Mouse (Mus musculus): ENCODE data around the gene Tgfbr3. TPM values are rescaled to one million over a fixed set of nuclear protein-coding genes. Genes with fewer than 3 reads are reported as not detected.
"Not testable (repeated sequence)": the region's sequence is repeated elsewhere in the genome, so short reads cannot be mapped to it uniquely, and the experiment has no call there.

Tgfbr3 gene
- total RNA-seq, 4 experiments from 2014 or later: 19.3 to 24.8 (median 21.5) TPM

DNA sequence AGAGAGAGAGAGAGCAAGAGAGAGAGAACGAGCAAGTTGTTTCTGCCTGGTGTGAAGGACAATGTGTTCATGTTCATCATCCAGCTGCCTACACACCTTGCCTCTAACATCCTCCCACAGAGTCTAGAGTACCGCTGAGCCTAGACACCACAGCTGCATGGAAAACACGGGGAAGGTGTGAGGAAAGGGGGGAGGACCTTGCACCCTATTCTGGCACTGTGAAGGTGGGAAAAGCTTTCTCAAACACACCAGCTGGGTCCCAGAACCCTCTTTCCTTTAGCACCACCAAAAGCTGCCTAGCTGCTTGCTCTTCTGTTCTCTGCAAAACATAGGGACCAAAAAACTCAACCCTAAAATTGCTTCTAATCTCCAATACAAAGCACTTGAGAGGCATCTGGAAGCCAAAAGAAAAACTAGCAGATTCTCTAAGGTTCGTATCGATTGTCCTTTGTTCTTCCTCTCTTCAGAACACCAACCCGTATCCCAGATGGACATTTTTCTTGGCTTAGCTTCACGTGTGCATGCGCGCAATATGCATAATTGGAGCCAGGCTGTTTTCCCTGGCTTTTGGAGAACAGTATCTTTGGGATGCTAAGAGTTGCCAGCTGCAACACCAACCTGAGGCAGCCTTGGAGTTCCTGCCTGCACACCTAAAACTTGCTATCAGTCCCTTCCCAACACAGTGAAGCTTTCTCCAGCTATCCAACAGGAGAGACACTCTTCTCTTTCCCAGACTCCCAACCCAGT, 6.7 kb downstream of the Tgfbr3 start:
- DNase-seq (ENCODE audit: low spot score in 2 of 2): peak in 1 of 2 experiments; percentile 45

DNA sequence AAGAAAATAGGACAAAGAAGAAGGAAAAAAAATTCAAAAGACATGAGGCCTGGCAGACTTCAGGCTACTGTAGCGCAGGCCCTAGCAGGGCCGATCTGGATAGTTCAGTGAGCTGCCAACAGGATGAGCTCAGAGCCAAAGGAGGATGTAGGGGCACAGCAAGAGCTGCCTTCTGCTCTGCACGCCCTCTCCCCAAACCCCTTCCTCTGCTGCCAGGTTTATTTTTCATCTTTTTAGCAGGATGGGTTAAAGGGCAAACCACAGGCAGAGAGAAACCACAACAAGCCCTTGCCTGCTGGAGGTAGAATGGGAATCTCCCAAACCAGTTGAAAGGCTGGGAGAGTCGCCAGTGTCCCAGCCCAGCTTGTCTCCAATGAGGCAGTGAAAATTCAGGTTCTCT, 10.2 kb downstream of the Tgfbr3 start:
- no peak for DNase-seq (ENCODE audit: low spot score in 2 of 2)

DNA sequence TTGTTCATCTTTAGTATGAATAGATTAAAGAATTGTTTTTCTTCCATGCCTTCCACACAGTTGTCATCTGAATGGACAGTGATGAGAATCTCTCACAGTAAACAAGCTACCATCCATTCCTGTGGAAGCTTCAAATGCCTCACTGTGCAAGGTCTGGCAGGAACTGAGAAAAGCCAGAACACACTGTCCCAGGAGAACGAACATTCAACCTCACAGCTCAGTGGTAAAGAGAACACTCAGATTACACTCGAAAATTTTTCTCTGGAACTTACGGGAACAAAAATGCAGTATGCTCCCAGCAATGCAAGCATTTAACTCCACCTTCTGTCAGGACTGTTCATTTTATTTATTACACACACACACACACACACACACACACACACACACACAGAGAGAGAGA, 13.2 kb downstream of the Tgfbr3 start:
- no peak for DNase-seq (ENCODE audit: low spot score in 2 of 2)

DNA sequence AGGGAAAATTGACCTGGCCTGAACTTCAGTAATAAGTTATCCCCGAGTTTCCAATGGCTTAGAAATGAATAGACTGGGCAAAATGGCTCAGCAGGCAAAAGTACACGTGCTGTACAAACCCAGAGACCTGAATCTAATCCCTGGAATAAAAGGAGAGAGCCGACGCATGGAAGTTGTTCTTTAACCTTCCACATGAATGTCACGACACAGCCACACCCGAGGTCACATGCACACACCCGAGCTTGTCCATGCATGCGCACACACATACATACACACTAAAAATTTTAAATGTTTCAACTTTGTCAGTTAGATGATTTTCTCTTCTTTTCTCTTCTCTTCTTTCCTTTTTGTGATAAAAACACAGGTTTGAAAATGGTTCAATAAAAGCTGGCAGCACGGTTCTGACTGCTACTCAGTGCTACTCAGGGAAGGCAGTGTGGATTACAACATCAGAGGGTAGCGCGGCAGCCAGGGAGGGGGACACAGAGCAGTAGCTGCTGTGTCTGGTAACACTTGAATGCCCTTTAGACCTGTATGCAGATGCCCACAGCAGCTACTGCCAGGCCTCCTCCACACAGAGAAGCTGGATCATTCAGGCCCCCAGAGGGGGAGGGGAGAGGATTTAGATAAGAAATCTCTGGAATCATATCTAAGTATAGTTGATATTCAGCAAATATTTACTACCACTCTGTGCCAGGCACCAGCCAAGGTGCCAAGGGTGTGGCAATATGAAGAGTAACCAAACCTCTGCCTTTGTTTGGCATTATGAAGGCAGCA, 17.0 kb downstream of the Tgfbr3 start:
- no peak for DNase-seq (ENCODE audit: low spot score in 2 of 2)

DNA sequence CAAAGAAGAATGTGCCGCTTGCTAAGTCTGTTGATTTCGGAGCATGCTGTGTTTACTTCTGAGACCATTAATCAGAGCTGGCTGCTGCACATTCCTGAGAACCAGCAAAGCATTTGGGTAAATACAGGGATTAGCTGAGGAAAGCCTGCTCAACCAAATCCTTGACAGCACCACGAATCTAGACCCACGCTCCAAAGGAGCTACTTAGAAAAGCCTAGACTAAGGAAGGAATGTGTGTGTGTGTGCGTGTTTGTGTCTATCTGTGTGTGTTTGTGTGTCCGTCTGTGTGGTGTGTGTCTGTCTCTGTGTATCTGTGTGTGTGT, 20.5 kb downstream of the Tgfbr3 start:
- DNase-seq (ENCODE audit: low spot score in 2 of 2): no peak

DNA sequence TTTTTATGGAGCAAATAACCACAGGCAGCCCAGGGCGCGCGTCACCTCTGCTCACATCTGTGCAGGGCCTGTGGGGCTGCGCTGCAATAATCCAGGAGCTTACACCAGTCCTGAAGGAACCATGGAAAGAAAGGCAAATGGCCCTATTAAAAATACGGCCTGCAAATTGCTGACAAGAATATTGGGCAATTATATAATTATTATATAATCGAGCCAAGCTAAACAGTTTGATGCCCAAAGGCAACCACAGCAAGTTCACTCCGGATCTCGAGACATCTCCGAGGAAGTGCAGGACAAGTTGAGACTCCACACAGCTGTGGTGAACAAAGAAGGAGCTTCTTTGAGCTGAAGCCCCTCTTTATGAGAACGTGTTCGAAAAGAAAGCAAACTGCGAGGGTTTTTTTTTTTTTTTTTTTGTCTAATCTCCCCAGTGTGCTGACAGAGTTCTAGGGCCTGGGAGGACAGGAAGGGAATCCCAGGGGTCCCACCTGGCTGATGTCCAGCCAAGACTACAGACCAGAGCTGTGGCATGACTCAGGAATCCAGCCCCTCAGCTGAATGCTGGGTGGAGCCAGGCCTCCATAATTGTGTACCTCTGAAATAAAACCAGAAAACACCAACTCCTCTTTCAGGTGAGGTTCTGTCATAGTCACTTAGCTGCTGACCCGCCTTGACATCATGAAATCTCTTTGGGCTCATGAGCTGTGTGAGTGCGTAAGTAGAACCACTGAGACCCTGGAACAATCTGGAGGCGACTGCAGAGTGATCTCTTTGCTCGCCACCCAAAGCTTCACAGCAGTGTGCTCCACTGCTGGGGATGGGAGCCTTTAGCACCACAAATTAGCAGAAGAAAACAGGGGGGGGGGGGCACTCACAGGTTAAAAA, 21.1 kb downstream of the Tgfbr3 start:
- DNase-seq (ENCODE audit: low spot score in 2 of 2): no peak

DNA sequence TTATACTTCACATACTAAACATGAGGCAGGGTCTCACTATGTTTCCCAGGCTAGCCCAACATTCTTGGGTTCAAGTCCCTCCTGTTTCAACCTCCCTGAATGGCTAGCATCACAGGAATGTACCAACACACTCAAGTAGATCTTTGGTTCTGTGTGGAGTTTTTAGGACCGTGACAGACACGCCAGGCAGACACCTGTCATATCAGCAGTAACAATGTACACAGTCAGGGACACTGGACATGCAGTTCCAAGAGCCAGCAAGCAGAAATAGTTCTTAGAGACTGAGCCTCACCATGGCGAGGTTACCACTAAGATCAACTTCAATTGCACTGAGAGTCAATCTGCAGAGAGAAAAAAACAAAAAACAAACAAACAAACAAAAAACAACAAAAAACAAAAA, 22.9 kb downstream of the Tgfbr3 start:
- DNase-seq (ENCODE audit: low spot score in 2 of 2): no peak

DNA sequence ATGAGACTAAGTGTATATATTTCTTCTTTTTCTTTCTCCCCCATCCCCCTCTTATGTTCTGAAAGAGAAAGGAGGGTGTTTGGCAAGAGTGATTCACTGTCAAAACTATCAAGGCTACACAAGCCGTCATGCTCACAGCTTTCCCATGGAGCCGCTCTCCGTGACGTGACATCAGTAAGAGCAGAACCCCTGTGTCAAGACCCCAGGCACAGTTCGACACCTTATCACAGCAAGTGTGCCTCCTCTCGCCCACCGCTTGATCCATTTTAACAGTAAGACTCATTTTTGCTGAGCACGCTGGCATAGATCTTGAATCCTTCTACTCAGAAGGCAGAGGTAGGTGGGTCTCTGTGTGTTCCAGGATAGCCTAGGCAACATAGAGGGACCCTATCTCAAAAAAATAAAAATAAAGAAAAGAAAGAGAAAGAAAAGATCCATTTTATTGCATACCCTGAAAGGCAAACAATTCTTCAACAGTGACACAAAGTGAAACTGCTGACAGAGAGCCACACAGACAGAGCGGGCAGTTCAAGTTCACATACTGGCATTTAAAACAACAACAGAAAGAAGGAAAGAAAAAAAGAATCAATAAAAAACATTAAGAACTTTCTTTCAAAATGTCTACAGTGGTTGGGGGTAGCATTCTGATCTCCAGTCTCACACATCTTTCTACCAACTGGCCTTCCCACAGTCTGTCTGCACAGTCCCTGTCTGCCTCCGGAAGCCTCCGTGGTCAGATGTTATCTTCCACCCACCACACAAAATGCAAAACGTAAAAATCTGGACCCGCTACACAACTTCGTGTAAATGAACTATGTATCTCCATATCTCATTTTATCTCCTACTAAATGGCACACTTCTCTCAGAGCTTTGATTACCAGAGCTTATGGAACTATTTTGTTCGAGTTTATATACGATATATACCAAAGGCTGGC, 24.7 kb downstream of the Tgfbr3 start:
- no peak for DNase-seq (ENCODE audit: low spot score in 2 of 2)

DNA sequence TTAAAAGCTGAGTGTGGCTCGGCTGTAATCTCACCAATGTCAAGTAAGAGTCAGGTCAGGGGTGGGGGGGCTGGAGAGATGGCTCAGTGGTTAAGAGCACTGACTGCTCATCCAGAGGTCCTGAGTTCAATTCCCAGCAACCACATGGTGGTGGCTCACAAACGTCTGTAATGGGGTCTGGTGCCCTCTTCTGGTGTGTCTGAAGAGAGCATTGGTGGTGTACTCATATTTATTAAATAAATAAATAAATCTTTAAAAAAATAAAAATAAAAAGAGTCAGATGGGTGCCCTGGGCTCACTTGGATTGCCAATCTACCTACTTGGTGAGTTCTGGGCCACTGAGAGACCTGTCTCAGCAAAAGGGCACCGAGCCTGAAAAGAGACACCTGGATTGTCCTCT, 25.6 kb downstream of the Tgfbr3 start:
- DNase-seq (ENCODE audit: low spot score in 2 of 2): no peak

DNA sequence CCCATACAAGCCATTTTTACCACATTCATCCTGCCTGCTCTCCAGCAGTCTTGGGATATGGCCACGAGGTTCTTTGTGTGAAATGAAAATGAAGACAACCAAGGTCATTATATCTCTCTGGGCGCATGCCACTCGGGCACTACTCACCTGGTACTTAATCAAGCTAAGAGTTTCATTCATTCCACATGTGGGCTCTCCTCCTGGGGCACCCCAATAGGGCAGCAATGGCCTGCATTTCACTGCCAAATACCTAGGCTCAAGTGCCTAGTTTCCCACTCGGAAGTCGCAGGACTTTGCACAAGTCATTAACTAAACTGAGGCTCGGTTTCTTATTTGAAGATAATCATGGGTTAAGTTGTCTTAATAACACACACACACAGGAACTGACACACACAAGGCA, 27.5 kb downstream of the Tgfbr3 start:
- no peak for DNase-seq (ENCODE audit: low spot score in 2 of 2)

DNA sequence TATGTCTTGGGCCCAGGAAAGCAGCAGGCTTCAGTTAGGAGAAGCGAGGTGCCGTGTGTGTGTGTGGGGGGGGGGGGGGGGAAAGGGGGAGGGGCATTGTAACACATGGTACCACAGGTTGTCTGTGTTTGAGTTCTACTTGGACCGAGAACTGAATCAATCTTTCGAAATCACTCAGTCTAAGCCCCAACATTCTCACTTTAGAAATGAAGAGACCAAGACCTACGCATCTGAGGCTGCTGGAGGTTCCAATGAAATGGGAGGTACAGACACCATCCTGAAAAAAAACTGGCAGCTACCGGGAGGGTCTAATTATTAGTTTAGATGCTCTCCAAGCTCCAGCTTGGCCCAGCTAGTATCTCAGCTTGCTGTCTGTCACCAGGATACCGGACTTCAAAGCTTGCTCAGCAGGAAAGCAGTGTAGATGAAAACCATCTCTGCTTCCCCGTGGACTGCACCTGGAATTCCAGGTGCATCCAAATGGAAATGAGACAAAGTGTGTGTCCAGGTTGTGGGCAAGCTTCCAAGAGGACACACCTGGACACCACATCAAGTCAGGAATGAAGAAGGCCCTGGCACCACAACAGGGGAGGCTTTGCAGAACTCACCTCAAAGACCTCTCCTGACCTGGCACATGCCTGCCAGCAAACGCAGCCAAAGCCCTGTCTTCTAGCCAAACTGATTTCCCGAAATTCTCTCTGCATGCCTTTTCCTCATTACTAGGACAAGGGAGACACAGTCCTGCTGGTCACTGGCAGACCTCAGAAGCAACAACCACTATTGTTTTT, 28.5 kb downstream of the Tgfbr3 start:
- no peak for DNase-seq (ENCODE audit: low spot score in 2 of 2)

DNA sequence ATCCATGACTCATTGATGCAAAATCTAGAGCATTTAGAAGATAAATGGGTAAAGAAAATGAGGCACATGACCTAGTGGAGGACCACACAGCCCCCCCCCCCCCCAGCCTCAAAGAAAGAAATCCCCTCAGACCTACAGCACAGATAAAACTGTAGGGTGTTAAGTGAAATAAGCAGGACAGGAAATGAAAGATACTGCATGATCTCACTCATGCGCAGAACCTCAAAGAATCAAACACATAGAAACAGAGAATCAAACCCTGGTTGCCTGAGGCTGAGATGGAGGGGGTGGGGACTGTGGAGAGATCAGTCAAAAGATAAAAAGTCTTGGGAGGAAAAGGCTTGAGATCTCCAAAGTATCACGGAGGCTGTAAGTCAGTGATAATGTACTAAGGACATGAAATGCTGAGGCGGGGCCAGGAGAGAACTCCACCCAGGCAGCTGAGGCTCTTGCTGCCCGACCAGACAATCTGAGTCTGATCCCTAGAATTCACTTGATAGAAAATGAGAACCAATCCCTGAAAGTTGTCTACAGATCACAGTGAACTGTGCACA, 29.9 kb downstream of the Tgfbr3 start:
- DNase-seq (ENCODE audit: low spot score in 2 of 2): no peak

DNA sequence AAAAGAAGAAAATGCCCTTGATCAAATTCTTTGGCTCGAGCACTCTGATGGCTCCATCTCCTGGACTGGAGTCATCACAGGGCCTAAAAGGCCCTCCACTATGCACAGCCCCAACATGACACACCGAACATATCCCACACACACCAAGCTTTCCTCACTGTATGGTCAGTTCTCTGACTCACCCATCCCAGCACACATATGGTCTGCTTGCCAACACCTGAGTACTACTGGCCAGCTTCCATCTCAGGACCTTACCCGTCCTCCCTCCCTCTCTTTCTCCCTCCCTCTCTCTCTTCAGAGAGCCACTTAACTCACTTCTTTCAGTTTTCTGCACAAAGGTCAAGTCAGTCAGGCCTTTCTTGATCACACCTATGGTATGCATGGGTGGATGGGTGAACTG, 36.0 kb downstream of the Tgfbr3 start:
- DNase-seq (ENCODE audit: low spot score in 2 of 2): no peak

DNA sequence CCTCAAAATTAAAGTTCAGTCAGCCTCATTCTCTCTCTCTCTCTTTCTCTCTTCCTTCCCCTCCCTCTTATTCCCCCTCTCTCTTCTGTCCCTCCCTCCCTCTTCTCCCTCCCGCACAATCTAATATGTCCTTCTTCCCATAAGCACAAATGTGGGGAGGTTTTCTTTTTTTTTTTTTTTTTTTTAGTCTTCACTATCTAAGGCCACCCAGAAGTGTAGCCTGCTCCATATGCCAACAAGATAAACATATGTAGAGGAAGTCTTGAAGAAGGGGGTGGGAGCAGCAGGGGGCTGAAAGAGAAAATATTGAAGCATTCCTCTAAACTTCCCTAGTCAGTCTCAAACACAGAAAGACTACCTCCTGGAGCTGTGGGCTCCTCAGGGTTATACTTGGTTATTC, 37.0 kb downstream of the Tgfbr3 start:
- DNase-seq (ENCODE audit: low spot score in 2 of 2): no peak

DNA sequence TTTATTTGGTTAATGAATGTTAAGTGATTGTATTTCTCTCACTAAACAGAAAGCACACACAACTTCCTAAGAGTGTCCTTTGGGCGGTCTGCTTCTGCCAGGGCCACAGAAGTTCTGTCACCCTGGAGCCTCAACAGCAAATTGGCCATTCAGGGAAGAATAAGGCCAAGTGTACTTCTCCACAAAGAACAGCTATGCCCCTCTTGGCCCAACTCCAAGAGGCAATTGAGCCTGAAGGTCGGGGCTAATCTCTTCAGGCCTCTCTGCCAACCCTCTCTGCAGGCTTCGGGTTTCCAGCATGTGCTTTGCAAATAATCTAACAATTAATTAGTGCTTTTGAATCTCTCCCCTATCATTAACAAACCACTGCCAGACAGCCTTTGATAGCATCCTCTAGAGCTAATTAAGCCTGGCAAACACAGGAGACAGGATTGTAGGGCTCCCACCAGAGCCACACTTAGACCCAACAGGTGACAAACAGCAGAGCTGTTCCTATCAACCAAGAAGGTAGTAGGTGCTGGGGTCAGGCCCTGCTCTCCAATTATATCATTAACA, 37.6 kb downstream of the Tgfbr3 start:
- DNase-seq (ENCODE audit: low spot score in 2 of 2): peak; percentile 54 to 68

DNA sequence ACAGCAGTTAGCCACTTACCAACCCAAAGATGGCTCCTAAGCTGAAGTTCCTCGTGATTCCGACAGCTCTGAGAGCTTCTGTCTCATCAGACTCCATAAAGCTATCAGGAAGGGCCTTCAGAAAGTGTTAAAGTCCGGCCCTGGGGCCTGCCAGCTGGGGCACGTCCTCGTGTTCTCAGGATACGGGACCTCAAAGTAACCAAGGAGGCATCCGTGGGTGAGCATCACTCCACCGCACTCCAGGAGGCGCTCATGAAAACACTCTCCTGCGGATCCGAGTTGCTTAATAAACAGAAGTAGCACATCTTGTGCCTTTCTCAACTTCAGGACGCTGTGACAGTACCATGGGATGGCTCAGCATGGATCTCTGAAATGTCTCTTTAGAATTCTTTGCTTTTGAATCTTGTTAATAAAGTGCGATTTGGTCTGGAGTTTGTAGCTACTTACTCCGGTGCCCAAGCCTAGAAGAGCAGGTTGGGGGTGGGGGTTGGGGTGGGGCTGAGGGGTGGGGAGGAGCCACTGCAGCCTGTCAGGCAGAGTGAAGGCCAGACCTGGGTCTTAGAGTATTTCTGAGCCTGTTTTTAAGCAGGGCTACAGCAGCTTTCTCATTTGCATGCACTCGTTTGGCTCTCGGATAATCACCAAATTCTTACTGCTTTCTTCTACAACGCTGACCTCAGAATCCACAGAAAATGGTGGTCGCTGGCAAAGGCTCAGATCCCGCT, 38.7 kb downstream of the Tgfbr3 start:
- no peak for DNase-seq (ENCODE audit: low spot score in 2 of 2)

DNA sequence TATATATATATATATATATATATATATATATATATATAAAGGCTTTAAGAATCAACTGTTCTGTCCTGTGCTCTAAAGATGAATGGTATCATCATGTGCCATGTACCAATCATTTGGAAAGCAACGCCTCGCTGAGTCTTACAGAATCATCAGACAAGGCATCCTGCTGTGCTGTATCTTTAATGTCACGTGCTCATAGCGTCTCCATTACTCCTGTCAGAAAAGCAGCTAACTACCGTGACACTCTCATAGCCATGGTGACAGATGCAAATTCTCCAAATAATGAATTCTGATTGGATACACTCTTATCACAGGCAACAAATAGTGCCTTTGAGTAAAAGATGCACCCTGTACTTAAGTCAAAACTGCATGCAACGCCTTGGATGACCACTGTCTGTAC, 40.7 kb downstream of the Tgfbr3 start:
- DNase-seq (ENCODE audit: low spot score in 2 of 2): no peak

DNA sequence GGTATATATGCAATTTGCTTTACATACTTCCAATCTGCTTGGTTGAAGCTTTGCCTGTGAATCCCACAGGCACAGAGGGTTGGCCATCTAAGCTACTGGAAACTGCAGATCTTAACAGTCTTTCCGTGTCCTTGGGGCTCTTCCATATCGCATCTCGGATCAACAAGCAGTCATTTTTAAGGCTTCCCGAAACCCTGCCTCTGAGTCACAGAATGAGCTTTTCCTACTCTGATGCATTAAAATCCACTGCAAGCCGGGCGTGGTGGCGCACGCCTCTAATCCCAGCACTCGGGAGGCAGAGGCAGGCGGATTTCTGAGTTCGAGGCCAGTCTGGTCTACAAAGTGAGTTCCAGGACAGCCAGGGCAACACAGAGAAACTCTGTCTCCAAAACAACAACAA, 41.1 kb downstream of the Tgfbr3 start:
- not testable (repeated sequence) for DNase-seq (ENCODE audit: low spot score in 2 of 2)

DNA sequence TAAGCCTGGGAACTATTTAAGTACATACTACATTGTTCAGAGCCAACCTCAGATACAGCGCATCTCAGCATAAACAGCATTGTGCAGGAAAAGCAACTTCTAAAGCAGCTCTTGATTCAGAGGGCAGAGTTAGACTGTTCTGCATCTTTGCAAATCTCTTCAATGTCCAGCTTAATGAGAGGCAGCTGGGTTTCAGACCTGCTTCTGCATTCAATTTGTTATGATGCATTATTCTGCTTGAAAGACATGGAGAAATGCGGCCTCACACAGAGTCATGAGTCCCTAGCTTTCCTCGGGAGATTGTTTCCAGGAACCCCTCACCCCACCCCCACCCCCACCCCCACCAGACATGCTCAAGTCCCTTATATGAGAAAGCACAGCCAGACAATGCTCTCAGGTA, 41.6 kb downstream of the Tgfbr3 start:
- DNase-seq (ENCODE audit: low spot score in 2 of 2): no peak
